Mouse (Mus musculus) liver, embryonic 14 days (tissue): ENCODE data around the gene Tgif2lx2. TPM values are rescaled to one million over a fixed set of nuclear protein-coding genes. Genes with fewer than 3 reads are reported as not detected.

Source experiments
- polyA plus RNA-seq: library from polyadenylated mRNA; depleted of rRNA; stranded (reverse); fragments of >200 nt; gene quantifications from 2 replicates; pipeline ENCODE4 v1.2.3, GENCODE M21; 2012; rRNA removed

Gene Tgif2lx2
- polyA plus RNA-seq, result not detected in 2 replicates

DNA sequence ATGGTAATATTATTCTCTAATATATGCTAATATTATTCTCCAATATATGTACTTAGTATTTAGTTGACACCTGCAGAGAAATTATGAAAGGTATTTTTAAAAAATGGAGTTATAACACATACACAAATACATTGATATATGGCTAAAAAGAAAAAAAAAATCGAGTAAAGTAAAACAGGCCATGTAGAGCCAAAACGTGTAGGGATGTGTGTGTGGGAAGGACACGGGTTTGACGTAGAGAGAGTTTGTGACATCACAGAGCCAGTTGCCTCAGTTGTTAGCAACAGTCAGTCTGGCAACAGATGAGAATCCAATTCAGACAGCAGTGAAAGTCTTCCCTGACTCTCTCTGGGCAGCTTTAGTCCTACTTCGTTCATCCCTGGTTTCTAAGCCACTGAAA lies at the start of gene Tgif2lx2:
Gene Tgif2lx2 (plus strand): TSS at position 301 of the 400 bp plus-strand sequence.

Other genes with a start within 250 kb of the Tgif2lx2 start
- gene Tgif2lx1, start 53.5 kb downstream of the Tgif2lx2 start, polyA plus RNA-seq, result not detected in 2 replicates